Mouse (Mus musculus) kidney, adult 11 months (tissue): ENCODE data around the gene Art5.

Source experiments
- DNase-seq: peaks from one replicate; pipeline ENCODE4 v3.0.0; 2022

Art5 gene

GRCm38 (mm10) chr7:102109171-102109570 lies at the start of gene Art5:
Gene Art5, minus strand, starts transcription at chr7:102109489.
- DNase-seq, result no peak

- no peak for DNase-seq
Observed at GRCm38 (mm10) chr7:102153691-102154090, 44.4 kb upstream of the Art5 start.

GRCm38 (mm10) chr7:102137898-102138297 lies 28.6 kb upstream of the Art5 start:
- no peak for DNase-seq

GRCm38 (mm10) chr7:102137464-102137863 lies 28.2 kb upstream of the Art5 start:
- no peak for DNase-seq

DNA sequence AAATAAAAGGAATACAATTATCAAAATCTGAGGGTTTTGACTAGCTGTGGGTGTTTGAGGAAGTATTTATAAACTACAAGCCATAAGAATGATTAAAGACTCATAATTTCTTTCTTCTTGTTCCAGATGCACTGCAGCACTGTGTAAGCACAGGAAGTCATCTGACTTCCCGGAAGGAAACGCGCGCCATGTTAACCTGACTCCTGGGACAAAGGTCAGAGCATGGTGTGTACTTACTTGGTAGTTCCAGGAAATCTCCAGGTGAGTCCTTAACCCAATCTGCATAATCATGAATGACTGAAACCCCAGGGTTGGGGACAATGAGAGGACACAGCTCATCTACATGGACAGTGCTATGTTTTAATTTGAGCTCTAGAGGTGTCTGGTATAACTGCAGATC lies 23.1 kb upstream of the Art5 start:
- DNase-seq, result no peak

GRCm38 (mm10) chr7:102120326-102120725 lies 11.0 kb upstream of the Art5 start:
- DNase-seq, result no peak

- no peak for DNase-seq
Observed at GRCm38 (mm10) chr7:102117382-102117781, 8.1 kb upstream of the Art5 start.

- no peak for DNase-seq
Observed at GRCm38 (mm10) chr7:102116579-102117331, 7.5 kb upstream of the Art5 start, which contains the start of gene Chrna10. Gene Chrna10, minus strand, starts transcription at chr7:102116828.

- no peak for DNase-seq
Observed at GRCm38 (mm10) chr7:102113151-102113729, 4.0 kb upstream of the Art5 start.

DNA sequence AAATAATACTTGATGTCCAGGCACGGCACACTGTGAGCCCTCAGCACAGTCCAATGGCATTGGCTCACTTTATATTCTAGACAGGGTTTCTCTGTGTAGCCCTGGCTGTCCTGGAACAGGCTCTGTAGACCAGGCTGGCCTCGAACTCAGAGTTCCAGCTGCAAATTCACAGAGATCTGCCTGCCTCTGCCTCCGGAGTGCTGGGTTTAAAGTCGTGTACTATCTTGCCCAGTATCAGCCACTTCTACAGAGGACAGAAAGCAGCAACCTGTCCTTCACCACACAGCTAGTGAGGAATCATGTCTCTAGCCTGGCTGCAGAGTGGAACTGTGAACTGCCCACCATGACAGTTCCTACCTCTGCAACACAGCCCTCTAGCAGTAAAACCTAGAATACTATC lies 457 bp upstream of the Art5 start:
- no peak for DNase-seq

- no peak for DNase-seq
Observed at GRCm38 (mm10) chr7:102108206-102108605, 1.1 kb downstream of the Art5 start.

GRCm38 (mm10) chr7:102106700-102107141 lies 2.6 kb downstream of the Art5 start:
- DNase-seq, result no peak

GRCm38 (mm10) chr7:102104126-102104525 lies 5.2 kb downstream of the Art5 start:
- DNase-seq, result peak; percentile 9

- no peak for DNase-seq
Observed at GRCm38 (mm10) chr7:102103555-102103954, 5.7 kb downstream of the Art5 start.

DNA sequence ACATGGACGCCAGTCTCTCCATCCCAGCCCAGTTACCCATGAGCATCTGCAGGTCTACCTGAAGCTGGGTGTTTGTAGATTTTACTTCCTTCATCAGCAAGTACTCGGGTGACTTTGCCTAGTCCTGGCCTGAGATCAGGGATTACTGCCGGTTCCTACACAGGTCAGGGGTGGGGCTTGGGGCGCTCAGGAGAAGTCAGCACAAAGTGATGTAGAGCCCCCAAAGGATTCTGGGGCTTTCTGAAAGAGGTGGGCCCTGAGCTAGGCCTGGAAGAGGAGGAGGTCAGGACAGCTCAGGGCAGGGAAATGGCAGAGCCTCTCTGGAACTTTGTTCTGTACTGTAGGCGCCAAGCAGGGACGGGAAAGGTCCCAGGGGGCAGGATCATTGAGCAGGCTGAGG lies 6.6 kb downstream of the Art5 start:
- DNase-seq, result no peak

GRCm38 (mm10) chr7:102102241-102102640 lies 7.0 kb downstream of the Art5 start:
- no peak for DNase-seq

- no peak for DNase-seq
Observed at GRCm38 (mm10) chr7:102101487-102101886, 7.8 kb downstream of the Art5 start, which contains the start of gene Art1. Gene Art1, plus strand, starts transcription at chr7:102101743.

- DNase-seq, result no peak
Observed at GRCm38 (mm10) chr7:102100868-102101267, 8.4 kb downstream of the Art5 start.

DNA sequence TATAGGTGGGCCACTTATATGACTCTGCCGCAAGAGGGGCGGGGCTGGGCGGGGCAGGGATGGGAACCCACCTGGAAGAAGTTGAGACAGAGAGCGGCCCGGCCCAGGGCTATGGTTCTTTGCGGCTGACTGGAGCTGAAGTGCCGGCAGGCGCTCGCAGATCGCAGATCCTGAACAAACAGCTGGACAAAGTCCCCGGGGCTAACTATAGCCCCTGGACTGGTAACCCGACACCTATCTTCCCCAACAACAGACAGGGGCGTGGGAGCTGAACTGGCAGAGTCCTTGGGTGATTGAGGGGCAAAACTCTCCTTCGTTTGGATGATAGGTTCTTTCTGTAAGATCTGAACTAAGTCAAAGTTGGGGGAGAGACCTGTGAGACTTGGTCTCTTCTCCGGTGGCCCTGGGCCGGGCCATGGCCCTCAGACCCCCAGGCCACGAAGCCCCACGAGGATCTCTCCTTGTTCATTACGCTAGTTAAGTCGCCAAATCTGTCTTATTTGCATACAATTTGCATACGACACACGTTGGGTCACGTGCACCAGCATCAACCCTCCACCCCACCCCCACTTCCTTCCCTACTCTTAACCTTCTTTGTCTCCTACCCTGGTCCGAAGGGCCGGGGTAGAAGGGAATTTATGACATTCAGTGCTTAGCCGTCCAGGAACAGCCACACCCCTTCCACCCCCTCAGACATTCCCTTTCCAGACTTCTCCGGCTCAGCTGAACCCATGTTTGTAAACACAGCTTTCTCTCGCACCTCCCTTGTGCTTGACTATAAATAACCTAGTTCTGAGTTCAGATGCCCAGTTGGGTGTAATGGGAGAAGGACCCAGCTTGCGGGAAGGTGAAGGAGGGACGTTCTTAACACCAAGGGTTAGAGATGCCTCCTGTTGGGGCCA lies 9.3 kb downstream of the Art5 start:
- DNase-seq, result peak; percentile 24

DNA sequence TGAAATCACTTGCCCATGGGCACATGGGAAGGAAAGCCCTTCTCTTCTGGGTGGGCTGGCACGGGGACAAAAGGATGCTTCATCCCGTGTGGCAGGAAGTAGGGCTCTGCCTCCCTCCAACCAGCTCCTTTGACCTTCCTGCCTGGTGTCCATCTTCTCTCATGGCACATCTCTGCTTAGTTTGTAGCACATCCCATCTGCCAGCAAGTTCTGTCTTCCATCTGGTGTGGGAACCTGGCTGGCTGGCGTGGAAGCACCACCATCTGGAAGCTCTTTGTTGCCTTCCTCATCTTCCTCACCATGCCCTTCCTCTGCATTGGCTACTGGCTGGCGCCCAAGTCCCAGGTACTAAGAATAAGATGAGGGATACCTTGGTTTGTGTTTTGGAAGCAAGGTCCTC lies 22.0 kb downstream of the Art5 start:
- no peak for DNase-seq

- DNase-seq, result no peak
Observed at GRCm38 (mm10) chr7:102084041-102084696, 25.1 kb downstream of the Art5 start.

- DNase-seq, result no peak
Observed at GRCm38 (mm10) chr7:102082816-102083215, 26.5 kb downstream of the Art5 start, which contains the start of gene Trpc2. Gene Trpc2, plus strand, starts transcription at chr7:102083116.

DNA sequence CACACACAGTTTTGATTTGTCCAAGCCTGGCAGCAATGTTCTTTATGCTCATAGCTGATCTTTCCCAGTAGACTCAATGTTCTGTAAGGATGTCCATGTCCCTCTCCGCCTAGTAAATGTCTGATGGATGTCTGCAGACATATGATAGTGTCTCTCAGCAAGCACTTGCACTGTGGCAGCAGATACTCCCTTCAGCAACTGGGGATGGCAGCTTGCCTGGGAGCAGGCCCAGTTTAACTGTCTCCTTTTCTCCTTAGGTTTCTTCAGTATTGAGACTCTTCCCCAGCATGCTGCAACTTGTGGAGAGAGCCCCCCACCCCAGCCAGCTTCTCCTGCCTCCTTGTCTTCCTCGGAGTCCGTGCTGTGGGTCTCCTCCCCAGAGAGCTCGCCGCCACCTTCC lies 27.5 kb downstream of the Art5 start:
- DNase-seq, result no peak
